Mouse (Mus musculus): ENCODE measurements around the gene Vmn2r111.
"Not testable (repeated sequence)": the region's sequence is repeated elsewhere in the genome, so short reads cannot be mapped to it uniquely, and the experiment has no call there.

Gene Vmn2r111

GRCm38 (mm10) chr17:22573382-22573781, at the start of gene Vmn2r111:
Gene Vmn2r111, minus strand, starts transcription at chr17:22573482.
- in situ Hi-C loops (cut with MboI, MseI): not testable (repeated sequence)

DNA sequence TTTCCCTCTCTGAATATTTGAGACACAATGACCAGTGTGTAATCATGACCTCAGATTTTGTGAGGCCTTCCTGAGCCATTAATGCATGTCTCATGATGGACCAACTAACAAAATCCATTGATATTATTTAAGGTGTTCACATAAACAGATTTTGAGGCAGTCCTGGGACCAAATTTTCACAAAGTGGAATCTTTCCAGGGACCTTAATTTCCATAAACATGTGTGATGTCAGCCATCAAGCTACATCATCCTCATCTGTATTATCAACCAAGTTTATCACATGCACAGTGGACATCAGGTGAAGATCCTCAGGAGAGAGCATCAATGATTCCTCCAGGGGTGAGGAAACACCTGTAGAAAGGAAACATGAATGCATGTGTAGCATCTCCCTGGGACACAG, 27.4 kb upstream of the Vmn2r111 start, which contains the start of gene Vmn2r112:
Vmn2r112 (plus strand) TSS at position 301 of the 400 bp plus-strand sequence.
- in situ Hi-C loops (cut with MboI, MseI): loop anchor here (10.0 kb wide), 1 partner anchor 784 kb away; the partner anchor contains the start of gene Vmn2r116

DNA sequence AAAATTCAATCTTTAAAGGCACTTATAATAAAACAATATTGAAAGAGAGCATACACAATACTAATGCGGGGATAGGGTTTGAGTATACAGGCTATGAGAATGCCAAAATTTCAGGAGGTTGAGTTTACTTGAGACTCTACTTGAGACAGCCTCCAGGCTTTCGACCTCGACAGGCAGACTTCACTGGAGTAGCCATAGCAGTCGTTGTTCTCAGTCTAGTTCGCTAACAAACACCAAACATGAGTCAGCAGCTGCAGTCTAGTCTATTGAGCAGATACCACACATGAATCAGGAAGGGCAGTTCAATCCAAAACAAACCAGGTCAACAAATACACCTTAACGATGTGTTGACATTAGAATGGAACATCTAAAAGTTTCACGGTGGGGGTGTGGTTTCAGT, 52.8 kb downstream of the Vmn2r111 start:
- in situ Hi-C loops (cut with MboI, MseI): loop anchor here (10.0 kb wide), 1 partner anchor 1064 kb away; no protein-coding TSS in a partner anchor

DNA sequence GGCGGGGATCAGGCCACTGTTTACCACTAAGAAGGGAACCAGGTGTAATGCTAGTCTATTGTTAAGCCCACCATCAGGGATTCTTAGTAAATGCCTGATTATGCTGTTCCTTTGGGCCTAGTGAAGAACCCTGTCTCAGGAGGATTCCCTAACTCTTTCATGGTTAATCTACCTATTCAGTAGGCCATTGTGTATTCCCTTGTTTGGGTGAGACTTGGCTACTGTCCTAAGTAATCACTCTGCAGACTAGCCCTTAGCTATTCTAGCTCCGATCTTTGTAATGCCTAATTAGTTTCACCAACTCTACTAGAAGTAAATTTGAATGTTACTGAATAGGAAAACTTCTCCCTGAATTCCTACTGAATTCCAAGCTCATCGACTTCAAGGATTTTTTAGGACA, 53.2 kb downstream of the Vmn2r111 start:
- in situ Hi-C loops (cut with MboI, MseI): loop anchor here (10.0 kb wide), 1 partner anchor 1065 kb away; no protein-coding TSS in a partner anchor

GRCm38 (mm10) chr17:22497120-22497519, 76.2 kb downstream of the Vmn2r111 start:
- in situ Hi-C loops (cut with MboI, MseI): no loop called here
